Mouse (Mus musculus): ENCODE results near the gene Supt5. TPM values are rescaled to one million over a fixed set of nuclear protein-coding genes. Genes with fewer than 3 reads are reported as not detected.
A peak's percentile ranks its signal among the peaks of the same experiment; 100 is the strongest.

Gene Supt5
- polyA plus RNA-seq, 1 experiment from 2014 or later = 104 TPM

GRCm38 (mm10) chr7:28311151-28311925 lies 27.2 kb downstream of the Supt5 start:
- H3K27ac ChIP-seq (replicated peaks) = peak overlapping the region; percentile 79
- H3K9me3 ChIP-seq = no peaks in the 10 kb centered on the region
- ATAC-seq (replicated peaks) = peak; percentile 64
- H3K9ac ChIP-seq (replicated peaks) = peak overlapping the region; percentile 85
- peak overlapping the region; percentile 89 for H3K4me3 ChIP-seq
- WGBS = 4% methylated on average over 35 of the region's 35 CpGs
- H3K4me2 ChIP-seq (replicated peaks) = peak overlapping the region; percentile 87
- H3K4me1 ChIP-seq = peaks cover 22% of the 10 kb centered on the region
- no peaks in the 10 kb centered on the region for H3K27me3 ChIP-seq
- peaks cover 61% of the 10 kb centered on the region for H3K36me3 ChIP-seq

GRCm38 (mm10) chr7:28309737-28310136 lies 28.8 kb downstream of the Supt5 start:
- Histone ChIP-seq H3K9me3 (no peaks in the 10 kb centered on the region), H3K27ac (replicated peaks) (no peak overlapping the region), H3K4me3 (no peak overlapping the region), H3K27me3 (no peaks in the 10 kb centered on the region), H3K4me1 (peaks cover 22% of the 10 kb centered on the region), H3K9ac (replicated peaks) (no peak overlapping the region), H3K4me2 (replicated peaks) (no peak overlapping the region), H3K36me3 (peaks cover 61% of the 10 kb centered on the region)
- WGBS = 81% methylated on average over 9 of the region's 9 CpGs
- ATAC-seq (replicated peaks) = no peak

- no peak overlapping the region for H3K4me2 ChIP-seq (replicated peaks)
- WGBS = 96% methylated on average over 8 of the region's 8 CpGs
- H3K27me3 ChIP-seq = no peaks in the 10 kb centered on the region
- peaks cover 55% of the 10 kb centered on the region for H3K36me3 ChIP-seq
- H3K9ac ChIP-seq (replicated peaks) = no peak overlapping the region
- no peak overlapping the region for H3K4me3 ChIP-seq
- no peak overlapping the region for H3K27ac ChIP-seq (replicated peaks)
- peaks cover 34% of the 10 kb centered on the region for H3K4me1 ChIP-seq
- no peaks in the 10 kb centered on the region for H3K9me3 ChIP-seq
- ATAC-seq (replicated peaks) = no peak
Observed at GRCm38 (mm10) chr7:28306216-28306615, 32.3 kb downstream of the Supt5 start.

- 91% methylated on average over 10 of the region's 10 CpGs for WGBS
- no peak overlapping the region for H3K4me2 ChIP-seq (replicated peaks)
- peaks cover 55% of the 10 kb centered on the region for H3K36me3 ChIP-seq
- peaks cover 31% of the 10 kb centered on the region for H3K4me1 ChIP-seq
- H3K9me3 ChIP-seq = no peaks in the 10 kb centered on the region
- ATAC-seq (replicated peaks) = no peak
- no peak overlapping the region for H3K9ac ChIP-seq (replicated peaks)
- H3K4me3 ChIP-seq = no peak overlapping the region
- H3K27ac ChIP-seq (replicated peaks) = no peak overlapping the region
- no peaks in the 10 kb centered on the region for H3K27me3 ChIP-seq
Observed at GRCm38 (mm10) chr7:28305641-28306040, 32.9 kb downstream of the Supt5 start.

GRCm38 (mm10) chr7:28301616-28302433 lies 36.7 kb downstream of the Supt5 start, which contains the start of gene Dll3:
Gene Dll3 (minus strand): TSS chr7:28302238.
- H3K36me3 ChIP-seq = peaks cover 22% of the 10 kb centered on the region
- H3K4me3 ChIP-seq = peak within 1 kb of the TSS; percentile 42
- peaks cover 8% of the 10 kb centered on the region; the same call in 1 of the 2 replicates for H3K27me3 ChIP-seq
- H3K4me2 ChIP-seq (replicated peaks) = peak within 1 kb of the TSS; percentile 63
- peak within 1 kb of the TSS; percentile 73 for H3K27ac ChIP-seq (replicated peaks)
- H3K9ac ChIP-seq (replicated peaks) = peak within 1 kb of the TSS; percentile 52
- WGBS = 1% methylated on average over 30 of the region's 30 CpGs
- no peaks in the 10 kb centered on the region for H3K9me3 ChIP-seq
- peak; percentile 59 for ATAC-seq (replicated peaks)
- peaks cover 34% of the 10 kb centered on the region for H3K4me1 ChIP-seq

GRCm38 (mm10) chr7:28298837-28299625 lies 39.5 kb downstream of the Supt5 start:
- H3K4me2 ChIP-seq (replicated peaks) = peak overlapping the region; percentile 63
- H3K27me3 ChIP-seq = peaks cover 15% of the 10 kb centered on the region; the same call in 1 of the 2 replicates
- no peaks in the 10 kb centered on the region for H3K36me3 ChIP-seq
- 8% methylated on average over 43 of the region's 43 CpGs for WGBS
- H3K27ac ChIP-seq (replicated peaks) = no peak overlapping the region
- ATAC-seq (replicated peaks) = no peak; the same call in 1 of the 2 replicates
- H3K4me1 ChIP-seq = peaks cover 43% of the 10 kb centered on the region
- H3K9me3 ChIP-seq = no peaks in the 10 kb centered on the region
- peak overlapping the region; percentile 12; the same call in 1 of the 2 replicates for H3K9ac ChIP-seq (replicated peaks)
- peak overlapping the region; percentile 23 for H3K4me3 ChIP-seq

GRCm38 (mm10) chr7:28294481-28294880 lies 44.1 kb downstream of the Supt5 start:
- no peaks in the 10 kb centered on the region for H3K36me3 ChIP-seq
- ATAC-seq (replicated peaks) = peak; percentile 76
- peak overlapping the region; percentile 62 for H3K9ac ChIP-seq (replicated peaks)
- H3K27ac ChIP-seq (replicated peaks) = no peak overlapping the region
- under 1% methylated on average over 63 of the region's 63 CpGs for WGBS
- no peaks in the 10 kb centered on the region for H3K9me3 ChIP-seq
- peak overlapping the region; percentile 67 for H3K4me3 ChIP-seq
- H3K4me2 ChIP-seq (replicated peaks) = peak overlapping the region; percentile 77
- peaks cover 55% of the 10 kb centered on the region for H3K27me3 ChIP-seq
- H3K4me1 ChIP-seq = peaks cover 35% of the 10 kb centered on the region

GRCm38 (mm10) chr7:28290638-28291590 lies 47.6 kb downstream of the Supt5 start, which contains the start of gene Selenov:
Gene Selenov (minus strand): TSS chr7:28291186.
- Histone ChIP-seq H3K4me2 (replicated peaks) (peak within 1 kb of the TSS; percentile 42), H3K4me3 (peak within 1 kb of the TSS; percentile 29), H3K27ac (replicated peaks) (no peak within 1 kb of the TSS), H3K9ac (replicated peaks) (no peak within 1 kb of the TSS), H3K4me1 (peaks cover 24% of the 10 kb centered on the region), H3K9me3 (no peaks in the 10 kb centered on the region), H3K27me3 (peaks cover 60% of the 10 kb centered on the region), H3K36me3 (no peaks in the 10 kb centered on the region)
- WGBS = 1% methylated on average over 52 of the region's 52 CpGs
- ATAC-seq (replicated peaks) = no peak; the same call in 1 of the 2 replicates

GRCm38 (mm10) chr7:28290165-28290564 lies 48.4 kb downstream of the Supt5 start:
- H3K36me3 ChIP-seq = no peaks in the 10 kb centered on the region
- H3K27ac ChIP-seq (replicated peaks) = no peak overlapping the region
- H3K4me1 ChIP-seq = peaks cover 24% of the 10 kb centered on the region
- H3K27me3 ChIP-seq = peaks cover 60% of the 10 kb centered on the region
- H3K4me2 ChIP-seq (replicated peaks) = peak overlapping the region; percentile 42
- H3K4me3 ChIP-seq = peak overlapping the region; percentile 29
- ATAC-seq (replicated peaks) = no peak; the same call in 1 of the 2 replicates
- H3K9me3 ChIP-seq = no peaks in the 10 kb centered on the region
- under 1% methylated on average over 18 of the region's 18 CpGs for WGBS
- H3K9ac ChIP-seq (replicated peaks) = no peak overlapping the region

- Histone ChIP-seq H3K4me3 (no peak overlapping the region), H3K9ac (replicated peaks) (no peak overlapping the region), H3K9me3 (no peaks in the 10 kb centered on the region), H3K4me2 (replicated peaks) (no peak overlapping the region), H3K27ac (replicated peaks) (no peak overlapping the region), H3K36me3 (no peaks in the 10 kb centered on the region), H3K27me3 (no peaks in the 10 kb centered on the region), H3K4me1 (peaks cover 21% of the 10 kb centered on the region)
- WGBS = 82% methylated on average over 7 of the region's 7 CpGs
- ATAC-seq (replicated peaks) = no peak
Observed at GRCm38 (mm10) chr7:28280630-28281029, 57.9 kb downstream of the Supt5 start.
